In the genomic region with DNA sequence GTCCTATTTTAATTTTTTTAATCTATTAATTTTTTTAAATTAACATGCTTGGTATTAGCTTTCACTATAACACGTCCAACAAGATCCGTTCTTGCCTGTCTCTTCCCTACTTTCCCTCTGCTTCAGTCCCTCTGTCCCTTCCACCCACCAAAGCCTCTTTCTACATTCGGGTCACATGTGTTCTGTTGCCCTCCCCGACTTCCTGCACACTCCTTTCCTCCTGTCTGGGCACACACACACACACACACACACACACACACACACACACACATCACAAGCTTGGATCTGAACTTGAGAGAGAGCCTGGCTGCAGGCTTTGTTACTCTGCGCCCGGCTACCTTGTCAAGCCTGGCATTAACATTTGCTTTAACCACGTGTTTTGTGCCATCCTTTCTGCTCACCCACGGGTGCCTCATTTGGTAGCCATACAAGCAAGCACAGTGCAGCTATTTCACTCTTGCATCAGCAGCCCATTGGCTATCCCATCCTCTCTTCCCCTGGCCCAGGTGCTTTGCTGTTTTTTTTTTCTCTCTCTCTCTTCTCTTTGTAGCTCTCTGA, we compare ENCODE assay signal across 17 mouse cellular contexts.
A peak's percentile ranks its signal among the peaks of the same experiment; 100 is the strongest.
DNase-seq lines count a peak whose midpoint lies in the region; ATAC-seq and TF ChIP-seq lines count a peak whose summit lies in the region.
"Had no signal": no experiment of that assay in that cellular context is flagged by ENCODE, and none has a peak within 500 bp of the region (broad histone marks: within the 10 kb centered on the region; RNA-seq: fewer than 3 reads in every experiment).

No protein-coding gene starts in this region.

- TF ChIP-seq RAD21 in CH12.LX (IDR thresholded peaks at IDR 0.05; ENCODE audit: low read depth, low read length): no peak

- DNase-seq in heart, postnatal 0 days (ENCODE audit: low spot score): no peak
- no peak for DNase-seq in CH12.LX (ENCODE audit: extremely low read depth)
- peak; percentile 64 for DNase-seq in induced T-regulatory cell, adult 2 months (ENCODE audit: low read depth)
- peak; percentile 37 to 40 for DNase-seq in thymus, postnatal 10 days (ENCODE audit: low spot score in 2 of 2)
- DNase-seq in left cerebral cortex, postnatal 4 days: no peak
- no peak for DNase-seq in kidney, adult 2 months
- DNase-seq: cerebellum, adult 11 months; gastrocnemius, postnatal 10 days; heart, postnatal 14 days; kidney, adult 9 months had no signal

- intact Hi-C loops in left cerebral cortex, postnatal 4 days (cut with DNase I): no loop called here

- no peaks in the 10 kb centered on the region; the same call in 1 of the 2 replicates for H3K79me2 ChIP-seq in CH12.LX (replicated peaks; ENCODE audit: control insufficient read depth, extremely low read depth, insufficient read depth, poor library complexity, severe bottlenecking)

- no peak overlapping the region for H3K4me3 ChIP-seq in heart, postnatal 0 days (ENCODE audit: low read depth, low read length)
- no peak overlapping the region for H3K4me3 ChIP-seq in heart, embryonic 11.5 days (ENCODE audit: low read depth, low read length)
- H3K4me3 ChIP-seq in CH12.LX (replicated peaks in 1 of 3; ENCODE audit: low read depth in 2 of 3, low read length in 2 of 3, poor library complexity in 1 of 3): peak overlapping the region in 1 of 3 experiments; percentile 7
- H3K4me3 ChIP-seq in kidney, adult 2 months (ENCODE audit: insufficient read depth, low read depth, low read length): no peak overlapping the region
- H3K4me3 ChIP-seq in forebrain, embryonic 16.5 days (replicated peaks; ENCODE audit: low read length): no peak overlapping the region
- H3K4me3 ChIP-seq: limb, embryonic 12.5 days; liver, embryonic 15.5 days; midbrain, embryonic 13.5 days; myocyte had no signal

- TF ChIP-seq EP300 in heart, postnatal 0 days (IDR thresholded peaks at IDR 0.05; ENCODE audit: low read depth): no peak
- no peak for TF ChIP-seq EP300 in CH12.LX (IDR thresholded peaks at IDR 0.05; ENCODE audit: low read length)

- H3K4me2 ChIP-seq in heart, postnatal 0 days (ENCODE audit: low read depth, low read length): no peak overlapping the region
- no peak overlapping the region for H3K4me2 ChIP-seq in heart, embryonic 11.5 days
- H3K4me2 ChIP-seq in CH12.LX (ENCODE audit: insufficient read depth, low read depth, poor library complexity, severe bottlenecking): peak overlapping the region; percentile 72
- no peak overlapping the region for H3K4me2 ChIP-seq in forebrain, embryonic 16.5 days (ENCODE audit: low read length)
- H3K4me2 ChIP-seq: limb, embryonic 12.5 days; liver, embryonic 15.5 days; midbrain, embryonic 13.5 days had no signal

- in situ Hi-C loops in CH12.LX (cut with MboI; ENCODE audit: low pct_ligation_motif_present, low pct_unique_long_range_greater_than_20kb, low sequenced_read_pairs): loop anchor here (10.0 kb wide), 1 partner anchor 69 kb away; no protein-coding TSS in a partner anchor

- no peaks in the 10 kb centered on the region for H3K9me3 ChIP-seq in heart, postnatal 0 days (replicated peaks; ENCODE audit: control insufficient read depth, low read length)
- no peaks in the 10 kb centered on the region for H3K9me3 ChIP-seq in heart, embryonic 11.5 days (replicated peaks; ENCODE audit: control insufficient read depth, low read length)
- H3K9me3 ChIP-seq in CH12.LX (replicated peaks; ENCODE audit: low read length): no peaks in the 10 kb centered on the region
- H3K9me3 ChIP-seq in forebrain, embryonic 16.5 days (ENCODE audit: control insufficient read depth, low read length): no peaks in the 10 kb centered on the region
- H3K9me3 ChIP-seq: limb, embryonic 12.5 days; liver, embryonic 15.5 days; midbrain, embryonic 13.5 days had no signal

- no peak for TF ChIP-seq CTCF in heart, postnatal 0 days (IDR thresholded peaks at IDR 0.05; ENCODE audit: low read depth)
- no peak for TF ChIP-seq CTCF in CH12.LX (conservative IDR thresholded peaks at IDR 0.05 in 1 of 2, IDR thresholded peaks at IDR 0.05 in 1 of 2; ENCODE audit: low read depth in 2 of 2, low read length in 2 of 2)
- TF ChIP-seq CTCF in kidney, adult 2 months (conservative IDR thresholded peaks at IDR 0.05; ENCODE audit: insufficient read depth, insufficient read length, low read depth, low read length): no peak

- peaks cover 61% of the 10 kb centered on the region for H3K36me3 ChIP-seq in heart, postnatal 0 days (replicated peaks; ENCODE audit: control insufficient read depth, insufficient read depth, low read length)
- peaks cover 9% of the 10 kb centered on the region for H3K36me3 ChIP-seq in heart, embryonic 11.5 days (ENCODE audit: control insufficient read depth, insufficient read depth, low read length)
- H3K36me3 ChIP-seq in CH12.LX (replicated peaks in 1 of 2; ENCODE audit: control insufficient read depth in 1 of 2, insufficient read depth in 1 of 2, low read length in 1 of 2): no peaks in the 10 kb centered on the region
- no peaks in the 10 kb centered on the region for H3K36me3 ChIP-seq in kidney, adult 2 months (ENCODE audit: control insufficient read depth, insufficient read depth, low read length)
- H3K36me3 ChIP-seq in forebrain, embryonic 16.5 days (ENCODE audit: control insufficient read depth, insufficient read depth): no peaks in the 10 kb centered on the region
- H3K36me3 ChIP-seq: limb, embryonic 12.5 days; liver, embryonic 15.5 days; midbrain, embryonic 13.5 days had no signal

- no peaks in the 10 kb centered on the region for H3K4me1 ChIP-seq in heart, postnatal 0 days (ENCODE audit: control insufficient read depth, insufficient read depth)
- peaks cover 9% of the 10 kb centered on the region; the same call in 1 of the 2 replicates for H3K4me1 ChIP-seq in heart, embryonic 11.5 days (ENCODE audit: control insufficient read depth, insufficient read depth, low read length)
- H3K4me1 ChIP-seq in CH12.LX (ENCODE audit: control insufficient read depth in 1 of 2, insufficient read depth in 2 of 2): peaks cover 4 to 10% of the 10 kb centered on the region in 2 experiments; a peak in 2 of 4 replicates
- H3K4me1 ChIP-seq in kidney, adult 2 months (ENCODE audit: control insufficient read depth, insufficient read depth, low read length): no peaks in the 10 kb centered on the region
- no peaks in the 10 kb centered on the region for H3K4me1 ChIP-seq in forebrain, embryonic 16.5 days (replicated peaks; ENCODE audit: control insufficient read depth, insufficient read depth, low read length)
- H3K4me1 ChIP-seq: limb, embryonic 12.5 days; liver, embryonic 15.5 days; midbrain, embryonic 13.5 days had no signal

- dilution Hi-C loops in CH12.LX (cut with MboI; ENCODE audit: extremely low pct_ligation_motif_present, extremely low pct_unique_long_range_greater_than_20kb, low sequenced_read_pairs): no loop called here

- WGBS in heart, postnatal 0 days: 66% methylated on average over 8 of the region's 8 CpGs
- WGBS in heart, embryonic 11.5 days (ENCODE audit: insufficient replicate concordance): 75% methylated on average over 8 of the region's 8 CpGs
- WGBS in kidney, adult 2 months: 75% methylated on average over 8 of the region's 8 CpGs
- WGBS in forebrain, embryonic 16.5 days: 73% methylated on average over 8 of the region's 8 CpGs

- ATAC-seq in heart, postnatal 0 days (ENCODE audit: insufficient read depth, low read depth): no peak
- ATAC-seq in heart, embryonic 11.5 days (replicated peaks; ENCODE audit: insufficient number of reproducible peaks, low FRiP score, low TSS enrichment): no peak; the same call in 1 of the 2 replicates
- no peak for ATAC-seq in forebrain, embryonic 16.5 days
- ATAC-seq: hindbrain, embryonic 16.5 days; midbrain, embryonic 13.5 days had no signal

- no peak for TF ChIP-seq POLR2A in CH12.LX (IDR thresholded peaks at IDR 0.05; ENCODE audit: low read depth, low read length)
- TF ChIP-seq POLR2A in kidney, adult 2 months (IDR thresholded peaks at IDR 0.05; ENCODE audit: low read depth, low read length): no peak

- H3K27me3 ChIP-seq in heart, postnatal 0 days (ENCODE audit: control insufficient read depth, insufficient read depth, low read length): no peaks in the 10 kb centered on the region
- H3K27me3 ChIP-seq in heart, embryonic 11.5 days (ENCODE audit: control insufficient read depth, insufficient read depth, low read length): no peaks in the 10 kb centered on the region
- H3K27me3 ChIP-seq in CH12.LX (replicated peaks): peaks cover 1% of the 10 kb centered on the region
- H3K27me3 ChIP-seq in kidney, adult 2 months (replicated peaks; ENCODE audit: control insufficient read depth, insufficient read depth, low read length): no peaks in the 10 kb centered on the region
- no peaks in the 10 kb centered on the region for H3K27me3 ChIP-seq in forebrain, embryonic 16.5 days (replicated peaks; ENCODE audit: control insufficient read depth, insufficient read depth, low read length)
- H3K27me3 ChIP-seq: limb, embryonic 12.5 days; midbrain, embryonic 13.5 days had no signal

- H3K27ac ChIP-seq in heart, postnatal 0 days (ENCODE audit: low read depth): peak overlapping the region; percentile 50; the same call in 1 of the 2 replicates
- no peak overlapping the region for H3K27ac ChIP-seq in heart, embryonic 11.5 days (ENCODE audit: low read depth, low read length)
- H3K27ac ChIP-seq in CH12.LX (ENCODE audit: insufficient read depth, low read depth): peak overlapping the region; percentile 49; the same call in 1 of the 2 replicates
- H3K27ac ChIP-seq in kidney, adult 2 months (ENCODE audit: insufficient read depth, low read depth, low read length): no peak overlapping the region
- H3K27ac ChIP-seq in forebrain, embryonic 16.5 days (ENCODE audit: low read length): no peak overlapping the region
- H3K27ac ChIP-seq: limb, embryonic 12.5 days; liver, embryonic 15.5 days; midbrain, embryonic 13.5 days had no signal

- no peak overlapping the region for H3K9ac ChIP-seq in heart, postnatal 0 days (replicated peaks; ENCODE audit: low read depth, low read length)
- no peak overlapping the region for H3K9ac ChIP-seq in heart, embryonic 11.5 days (ENCODE audit: low read depth, low read length)
- peak overlapping the region; percentile 31 for H3K9ac ChIP-seq in CH12.LX (ENCODE audit: insufficient read depth, low read depth)
- no peak overlapping the region for H3K9ac ChIP-seq in forebrain, embryonic 16.5 days (replicated peaks; ENCODE audit: low read depth, low read length)
- H3K9ac ChIP-seq: limb, embryonic 12.5 days; liver, embryonic 15.5 days; midbrain, embryonic 13.5 days had no signal

TF ChIP-seq in CH12.LX, 34 proteins besides CTCF, POLR2A, EP300 and RAD21 (continues in another document):
- TF ChIP-seq JUND (conservative IDR thresholded peaks at IDR 0.05; ENCODE audit: low read depth, low read length): no peak
- no peak for TF ChIP-seq ZC3H11A (IDR thresholded peaks at IDR 0.05; ENCODE audit: low read depth, low read length)
- TF ChIP-seq CHD2 (IDR thresholded peaks at IDR 0.05; ENCODE audit: low read length): no peak
- TF ChIP-seq MAFK (IDR thresholded peaks at IDR 0.05; ENCODE audit: insufficient replicate concordance, low read length): no peak
- peak; percentile 75; the same call in 1 of the 2 replicates for TF ChIP-seq MYC (IDR thresholded peaks at IDR 0.05; ENCODE audit: low read depth, low read length)
- peak; percentile 89 for TF ChIP-seq MAX (IDR thresholded peaks at IDR 0.05; ENCODE audit: low read length)
- TF ChIP-seq JUN (IDR thresholded peaks at IDR 0.05; ENCODE audit: insufficient read depth, low read depth, low read length): no peak
- TF ChIP-seq NRF1 (IDR thresholded peaks at IDR 0.05; ENCODE audit: low read depth, low read length): no peak
- TF ChIP-seq PAX5 (IDR thresholded peaks at IDR 0.05; ENCODE audit: low read length): no peak

Comparison
In these comparisons a context has a peak if more than half of its experiments do, and no peak if none do; other contexts are left out.
1. H3K27ac ChIP-seq: peak in heart, postnatal 0 days (single experiment) and CH12.LX (single experiment); none in heart, embryonic 11.5 days (single experiment), kidney, adult 2 months (single experiment) and forebrain, embryonic 16.5 days (single experiment).
2. DNase-seq: peak in induced T-regulatory cell, adult 2 months (single experiment) and thymus, postnatal 10 days (2 of 2); none in heart, postnatal 0 days (single experiment), CH12.LX (single experiment), left cerebral cortex, postnatal 4 days (single experiment) and kidney, adult 2 months (single experiment).